Mouse (Mus musculus): ENCODE measurements around the gene Capzb. TPM values are rescaled to one million over a fixed set of nuclear protein-coding genes. Genes with fewer than 3 reads are reported as not detected.

Capzb gene
- polyA plus RNA-seq, 1 experiment = 130 TPM

GRCm38 (mm10) chr4:139199126-139199525 lies 6.4 kb downstream of the Capzb start:
- no peak for DNase-seq (ENCODE audit: low read depth in 1 of 2, low spot score in 2 of 2)
- H3K27ac ChIP-seq (ENCODE audit: insufficient read depth, low read length) = peak overlapping the region; percentile 72
- no peaks in the 10 kb centered on the region for H3K27me3 ChIP-seq (ENCODE audit: control insufficient read depth, insufficient read depth, low read length)
- H3K36me3 ChIP-seq (ENCODE audit: control insufficient read depth, insufficient read depth, low read length) = no peaks in the 10 kb centered on the region
- TF ChIP-seq CTCF (IDR thresholded peaks at IDR 0.05; ENCODE audit: extremely low read depth, insufficient read depth, insufficient read length, insufficient replicate concordance) = no peak
- no peak for TF ChIP-seq POLR2A (IDR thresholded peaks at IDR 0.05; ENCODE audit: low read depth, low read length)
- peaks cover 79% of the 10 kb centered on the region; the same call in 1 of the 2 replicates for H3K4me1 ChIP-seq (ENCODE audit: control insufficient read depth, insufficient read depth, insufficient read length)
- no peak overlapping the region for H3K4me3 ChIP-seq (ENCODE audit: extremely low read depth, insufficient read depth, insufficient read length)
- WGBS = 27% methylated on average over 9 of the region's 9 CpGs

- Histone ChIP-seq H3K27me3 (ENCODE audit: control insufficient read depth, insufficient read depth, low read length) (no peaks in the 10 kb centered on the region), H3K4me1 (ENCODE audit: control insufficient read depth, insufficient read depth, insufficient read length) (peaks cover 78% of the 10 kb centered on the region), H3K4me3 (ENCODE audit: extremely low read depth, insufficient read depth, insufficient read length) (no peak overlapping the region), H3K36me3 (ENCODE audit: control insufficient read depth, insufficient read depth, low read length) (no peaks in the 10 kb centered on the region), H3K27ac (ENCODE audit: insufficient read depth, low read length) (peak overlapping the region; percentile 72)
- WGBS = 30% methylated on average over 8 of the region's 8 CpGs
- peak in 1 of 2 experiments; percentile 37 for DNase-seq (ENCODE audit: low read depth in 1 of 2, low spot score in 2 of 2)
- no peak for TF ChIP-seq CTCF (IDR thresholded peaks at IDR 0.05; ENCODE audit: extremely low read depth, insufficient read depth, insufficient read length, insufficient replicate concordance)
- no peak for TF ChIP-seq POLR2A (IDR thresholded peaks at IDR 0.05; ENCODE audit: low read depth, low read length)
Measured at GRCm38 (mm10) chr4:139199703-139200340, 7.1 kb downstream of the Capzb start.

GRCm38 (mm10) chr4:139200946-139201345 lies 8.2 kb downstream of the Capzb start:
- DNase-seq (ENCODE audit: low read depth in 1 of 2, low spot score in 2 of 2) = no peak
- no peak overlapping the region for H3K4me3 ChIP-seq (ENCODE audit: extremely low read depth, insufficient read depth, insufficient read length)
- TF ChIP-seq POLR2A (IDR thresholded peaks at IDR 0.05; ENCODE audit: low read depth, low read length) (no peak), CTCF (IDR thresholded peaks at IDR 0.05; ENCODE audit: extremely low read depth, insufficient read depth, insufficient read length, insufficient replicate concordance) (no peak)
- H3K27ac ChIP-seq (ENCODE audit: insufficient read depth, low read length) = no peak overlapping the region
- peaks cover 72% of the 10 kb centered on the region for H3K4me1 ChIP-seq (ENCODE audit: control insufficient read depth, insufficient read depth, insufficient read length)
- no peaks in the 10 kb centered on the region for H3K27me3 ChIP-seq (ENCODE audit: control insufficient read depth, insufficient read depth, low read length)
- WGBS = 59% methylated on average over 3 of the region's 3 CpGs
- H3K36me3 ChIP-seq (ENCODE audit: control insufficient read depth, insufficient read depth, low read length) = 0 out of 2 replicates have a peak, but pooled peaks cover under 1% of the 10 kb centered on the region

GRCm38 (mm10) chr4:139202556-139202955 lies 9.9 kb downstream of the Capzb start:
- Histone ChIP-seq H3K4me1 (ENCODE audit: control insufficient read depth, insufficient read depth, insufficient read length) (peaks cover 60% of the 10 kb centered on the region), H3K4me3 (ENCODE audit: extremely low read depth, insufficient read depth, insufficient read length) (no peak overlapping the region), H3K36me3 (ENCODE audit: control insufficient read depth, insufficient read depth, low read length) (0 out of 2 replicates have a peak, but pooled peaks cover 1% of the 10 kb centered on the region), H3K27ac (ENCODE audit: insufficient read depth, low read length) (peak overlapping the region; percentile 38; the same call in 1 of the 2 replicates), H3K27me3 (ENCODE audit: control insufficient read depth, insufficient read depth, low read length) (no peaks in the 10 kb centered on the region)
- WGBS = 81% methylated on average over 7 of the region's 7 CpGs
- TF ChIP-seq CTCF (IDR thresholded peaks at IDR 0.05; ENCODE audit: extremely low read depth, insufficient read depth, insufficient read length, insufficient replicate concordance) (no peak), POLR2A (IDR thresholded peaks at IDR 0.05; ENCODE audit: low read depth, low read length) (no peak)
- DNase-seq (ENCODE audit: low read depth in 1 of 2, low spot score in 2 of 2) = no peak

GRCm38 (mm10) chr4:139203381-139203780 lies 10.7 kb downstream of the Capzb start:
- DNase-seq (ENCODE audit: low read depth in 1 of 2, low spot score in 2 of 2) = peak; percentile 44 to 56
- peak overlapping the region; percentile 67; the same call in 1 of the 2 replicates for H3K27ac ChIP-seq (ENCODE audit: insufficient read depth, low read length)
- TF ChIP-seq POLR2A (IDR thresholded peaks at IDR 0.05; ENCODE audit: low read depth, low read length) (no peak), CTCF (IDR thresholded peaks at IDR 0.05; ENCODE audit: extremely low read depth, insufficient read depth, insufficient read length, insufficient replicate concordance) (no peak)
- 0 out of 2 replicates have a peak, but pooled peaks cover 1% of the 10 kb centered on the region for H3K36me3 ChIP-seq (ENCODE audit: control insufficient read depth, insufficient read depth, low read length)
- H3K4me3 ChIP-seq (ENCODE audit: extremely low read depth, insufficient read depth, insufficient read length) = no peak overlapping the region
- 11% methylated on average over 2 of the region's 2 CpGs for WGBS
- H3K4me1 ChIP-seq (ENCODE audit: control insufficient read depth, insufficient read depth, insufficient read length) = peaks cover 59% of the 10 kb centered on the region
- no peaks in the 10 kb centered on the region for H3K27me3 ChIP-seq (ENCODE audit: control insufficient read depth, insufficient read depth, low read length)

GRCm38 (mm10) chr4:139205842-139206241 lies 13.1 kb downstream of the Capzb start:
- 0 out of 2 replicates have a peak, but pooled peaks cover 1% of the 10 kb centered on the region for H3K36me3 ChIP-seq (ENCODE audit: control insufficient read depth, insufficient read depth, low read length)
- WGBS = 76% methylated on average over 5 of the region's 5 CpGs
- no peak for DNase-seq (ENCODE audit: low read depth in 1 of 2, low spot score in 2 of 2)
- TF ChIP-seq CTCF (IDR thresholded peaks at IDR 0.05; ENCODE audit: extremely low read depth, insufficient read depth, insufficient read length, insufficient replicate concordance) (no peak), POLR2A (IDR thresholded peaks at IDR 0.05; ENCODE audit: low read depth, low read length) (no peak)
- H3K27me3 ChIP-seq (ENCODE audit: control insufficient read depth, insufficient read depth, low read length) = no peaks in the 10 kb centered on the region
- H3K27ac ChIP-seq (ENCODE audit: insufficient read depth, low read length) = no peak overlapping the region
- H3K4me3 ChIP-seq (ENCODE audit: extremely low read depth, insufficient read depth, insufficient read length) = no peak overlapping the region
- H3K4me1 ChIP-seq (ENCODE audit: control insufficient read depth, insufficient read depth, insufficient read length) = peaks cover 53% of the 10 kb centered on the region

Data from spleen, adult 2 months (tissue).